Mouse (Mus musculus): ENCODE measurements at regions not wholly inside any gene's neighbourhood (a gene's known extent, or its start where the extent isn't known, plus 50 kb on each side); places are given as distances from the start of the nearest gene placed in this dataset.
"Not testable (repeated sequence)": the region's sequence is repeated elsewhere in the genome, so short reads cannot be mapped to it uniquely, and the experiment has no call there.

- DNase-seq (ENCODE audit: low spot score); H3K27ac ChIP-seq; H3K4me3 ChIP-seq; H3K36me3 ChIP-seq; H3K4me1 ChIP-seq (replicated peaks); H3K27me3 ChIP-seq (ENCODE audit: insufficient read depth, poor library complexity, severe bottlenecking): not testable (repeated sequence)
- peaks cover 66% of the 10 kb centered on the region for H3K9me3 ChIP-seq
- WGBS: 90% methylated on average over 8 of the region's 8 CpGs
These were observed 59.0 kb upstream of the Btbd35f25 start for GRCm38 (mm10) chrX:31775937-31776336.

DNA sequence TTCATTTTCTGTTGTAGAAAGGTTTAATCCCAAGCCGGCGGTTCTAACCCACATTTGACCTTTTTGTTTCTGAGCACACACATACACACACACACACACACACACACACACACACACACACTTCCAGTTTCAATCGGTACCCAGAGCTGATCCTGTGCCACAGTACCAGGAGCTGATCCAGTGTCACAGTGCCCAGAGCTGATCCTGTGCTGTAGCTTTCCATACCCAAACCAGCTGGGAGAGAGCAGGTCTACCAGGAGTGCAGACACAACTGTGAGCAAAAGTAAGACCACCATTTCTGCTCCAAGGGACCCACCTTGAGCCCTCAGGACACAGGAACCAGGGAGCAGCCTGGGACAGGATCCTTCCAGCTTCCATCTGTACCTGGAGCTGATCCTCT is 58.3 kb upstream of the Btbd35f25 start:
- no peak overlapping the region for H3K4me3 ChIP-seq
- H3K4me1 ChIP-seq (replicated peaks): no peaks in the 10 kb centered on the region
- H3K27me3 ChIP-seq (ENCODE audit: insufficient read depth, poor library complexity, severe bottlenecking): no peaks in the 10 kb centered on the region
- 89% methylated on average over 3 of the region's 3 CpGs for WGBS
- H3K27ac ChIP-seq: no peak overlapping the region
- no peak for DNase-seq (ENCODE audit: low spot score)
- H3K36me3 ChIP-seq: no peaks in the 10 kb centered on the region
- peaks cover 69% of the 10 kb centered on the region for H3K9me3 ChIP-seq

Data from hindbrain, embryonic 10.5 days (tissue).